Mouse (Mus musculus) E14TG2a.4 (cell line): ENCODE results near the gene Top2a.

Source experiments
- H3K27me3 ChIP-seq: 2 replicates; pipeline ENCODE4 v1.6.1; 2014; ENCODE audit warnings: low read length, control low read depth; ENCODE audit not compliant: insufficient read depth
- H3K36me3 ChIP-seq: 2 replicates; pipeline ENCODE4 v1.6.1; 2014; ENCODE audit warnings: low read length, control low read depth; ENCODE audit not compliant: insufficient read depth
- H3K4me1 ChIP-seq: replicated peaks from 2 replicates; pipeline ENCODE4 v1.6.1; 2014; ENCODE audit warnings: low read depth, low read length, control low read depth
- H3K4me3 ChIP-seq: replicated peaks from 2 replicates; pipeline ENCODE4 v1.5.1; 2014; ENCODE audit warnings: mild to moderate bottlenecking, low read length
- H3K9me3 ChIP-seq: 2 replicates; pipeline ENCODE4 v1.6.1; 2014; ENCODE audit warnings: low read length, control low read depth
- CTCF ChIP-seq: conservative IDR thresholded peaks from 2 replicates; pipeline ENCODE4 v1.5.1; 2014; ENCODE audit warnings: low read length
- NANOG ChIP-seq: IDR thresholded peaks from 2 replicates; pipeline ENCODE4 v1.6.1; 2014; ENCODE audit warnings: borderline replicate concordance, low read length, mixed read lengths
- POU5F1 ChIP-seq: IDR thresholded peaks from 2 replicates; pipeline ENCODE4 v1.6.1; 2014; ENCODE audit warnings: low read length, borderline replicate concordance

Gene Top2a

DNA sequence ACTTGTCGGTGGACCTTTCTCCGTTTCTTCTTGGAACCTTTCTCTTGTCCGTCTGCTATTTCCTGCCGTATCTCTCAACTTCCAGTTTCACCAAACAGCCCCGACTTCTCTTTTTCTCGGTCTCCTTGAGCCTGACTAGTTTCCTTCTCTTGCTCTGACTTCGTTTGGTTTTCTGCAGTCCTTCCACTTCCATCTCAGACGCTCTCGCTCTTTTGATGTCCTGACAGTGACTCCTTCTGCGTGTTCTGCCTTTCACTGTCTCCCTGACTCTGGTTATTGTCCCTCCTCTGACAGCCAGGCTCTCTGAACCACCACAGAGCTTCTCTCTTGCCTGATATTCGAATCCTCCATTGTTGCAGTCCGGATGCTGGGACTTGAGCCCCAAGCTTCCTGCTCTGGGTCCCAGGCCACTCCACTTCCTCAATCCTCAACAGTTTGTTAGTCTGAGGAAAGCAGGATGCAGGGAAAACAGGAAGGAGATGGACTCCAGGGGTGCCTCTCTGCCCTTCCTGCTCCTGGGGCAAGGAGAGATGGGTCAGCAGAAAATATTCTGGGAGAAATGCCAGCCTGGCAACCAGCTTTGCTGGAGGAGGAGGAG, 18.9 kb upstream of the Top2a start:
- 0 out of 2 replicates have a peak, but pooled peaks cover 3% of the 10 kb centered on the region for H3K9me3 ChIP-seq
- peaks cover 20% of the 10 kb centered on the region for H3K4me1 ChIP-seq
- peaks cover 63% of the 10 kb centered on the region for H3K27me3 ChIP-seq
- H3K4me3 ChIP-seq = no peak overlapping the region
- TF ChIP-seq POU5F1 (no peak), CTCF (no peak), NANOG (no peak)
- H3K36me3 ChIP-seq = no peaks in the 10 kb centered on the region

DNA sequence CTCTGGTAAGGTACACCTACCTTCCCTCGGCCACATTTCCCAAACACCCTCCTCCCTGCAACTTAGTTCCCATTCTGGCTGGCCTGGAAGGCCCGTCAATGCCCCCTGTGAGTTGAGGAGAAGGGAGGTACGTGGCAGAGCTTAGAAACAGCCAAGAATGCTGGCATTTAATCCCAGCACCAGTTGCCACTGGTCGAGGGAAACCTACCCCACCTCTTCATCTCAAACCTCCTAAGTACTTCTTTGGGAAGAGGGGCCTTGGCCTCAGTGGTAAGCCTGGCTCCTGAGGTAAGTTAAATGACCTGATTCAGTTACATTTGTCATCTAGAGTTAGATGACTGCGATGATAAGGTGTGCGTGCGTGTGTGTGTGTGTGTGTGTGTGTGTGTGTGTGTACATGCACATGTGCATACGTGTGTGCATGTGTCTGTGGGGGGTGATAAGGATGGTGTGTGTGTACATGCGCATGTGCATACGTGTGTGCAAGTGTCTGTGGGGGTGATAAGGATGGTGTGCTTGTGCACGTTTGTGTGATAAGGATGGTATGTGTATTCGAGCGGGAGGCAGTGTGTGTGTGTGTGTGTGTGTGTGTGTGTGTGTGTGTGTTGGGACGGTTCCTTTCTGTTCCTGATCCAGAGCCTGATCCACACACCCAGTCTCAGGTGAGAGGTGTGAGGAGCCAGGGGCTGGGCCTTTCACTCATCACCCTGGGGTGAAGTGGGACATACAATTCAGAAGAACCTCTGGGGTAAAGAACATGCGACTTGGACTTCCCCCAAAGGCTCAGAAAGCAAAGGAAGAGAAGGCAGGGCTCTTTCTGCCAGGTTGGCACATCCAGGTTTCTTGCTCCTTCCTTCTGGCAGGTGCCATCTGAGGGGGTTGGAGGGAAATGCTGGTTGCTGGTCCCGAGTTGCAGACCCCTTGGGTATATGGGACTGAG, 18.1 kb upstream of the Top2a start:
- TF ChIP-seq POU5F1 = no peak
- TF ChIP-seq CTCF = no peak
- TF ChIP-seq NANOG = no peak
- H3K27me3 ChIP-seq = peaks cover 59% of the 10 kb centered on the region
- H3K4me3 ChIP-seq = peak overlapping the region; percentile 82
- peaks cover 25% of the 10 kb centered on the region for H3K4me1 ChIP-seq
- H3K36me3 ChIP-seq = no peaks in the 10 kb centered on the region
- 0 out of 2 replicates have a peak, but pooled peaks cover 3% of the 10 kb centered on the region for H3K9me3 ChIP-seq

DNA sequence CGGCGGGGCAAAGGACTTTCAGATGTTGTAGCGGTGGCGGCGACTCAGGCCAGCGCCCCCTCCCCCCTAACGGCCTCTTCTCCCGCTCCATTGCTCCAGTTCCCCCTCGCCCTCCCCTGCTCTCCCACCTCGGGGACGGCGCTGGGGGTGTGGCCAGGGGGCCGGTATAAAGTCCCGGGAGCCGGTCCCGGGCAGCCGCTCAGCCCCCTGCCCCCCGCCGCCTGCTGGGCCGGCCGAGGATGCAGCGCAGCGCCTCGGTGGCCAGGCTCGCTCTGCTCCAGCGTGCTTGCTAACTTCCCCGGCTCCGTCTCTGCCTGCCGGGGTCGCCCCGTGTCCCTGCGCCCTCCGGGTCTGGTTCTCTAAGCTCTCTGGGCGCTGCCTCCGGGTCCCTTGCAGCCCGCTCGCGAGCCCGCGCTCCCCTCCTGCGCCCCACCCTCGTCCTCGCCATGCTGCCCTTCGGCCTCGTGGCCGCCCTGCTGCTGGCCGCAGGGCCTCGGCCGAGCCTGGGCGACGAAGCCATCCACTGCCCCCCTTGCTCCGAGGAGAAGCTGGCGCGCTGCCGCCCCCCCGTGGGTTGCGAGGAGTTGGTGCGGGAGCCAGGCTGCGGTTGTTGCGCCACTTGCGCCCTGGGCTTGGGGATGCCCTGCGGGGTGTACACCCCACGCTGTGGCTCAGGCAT, 17.2 kb upstream of the Top2a start, which contains the start of gene Igfbp4:
TSS of gene Igfbp4 (plus strand) at position 194 of the 679 bp plus-strand sequence.
- H3K27me3 ChIP-seq = peaks cover 59% of the 10 kb centered on the region
- TF ChIP-seq POU5F1 = no peak
- no peak for TF ChIP-seq CTCF
- no peak for TF ChIP-seq NANOG
- H3K4me3 ChIP-seq = peak within 1 kb of the TSS; percentile 82
- no peaks in the 10 kb centered on the region for H3K36me3 ChIP-seq
- 0 out of 2 replicates have a peak, but pooled peaks cover 3% of the 10 kb centered on the region for H3K9me3 ChIP-seq
- peaks cover 29% of the 10 kb centered on the region for H3K4me1 ChIP-seq

DNA sequence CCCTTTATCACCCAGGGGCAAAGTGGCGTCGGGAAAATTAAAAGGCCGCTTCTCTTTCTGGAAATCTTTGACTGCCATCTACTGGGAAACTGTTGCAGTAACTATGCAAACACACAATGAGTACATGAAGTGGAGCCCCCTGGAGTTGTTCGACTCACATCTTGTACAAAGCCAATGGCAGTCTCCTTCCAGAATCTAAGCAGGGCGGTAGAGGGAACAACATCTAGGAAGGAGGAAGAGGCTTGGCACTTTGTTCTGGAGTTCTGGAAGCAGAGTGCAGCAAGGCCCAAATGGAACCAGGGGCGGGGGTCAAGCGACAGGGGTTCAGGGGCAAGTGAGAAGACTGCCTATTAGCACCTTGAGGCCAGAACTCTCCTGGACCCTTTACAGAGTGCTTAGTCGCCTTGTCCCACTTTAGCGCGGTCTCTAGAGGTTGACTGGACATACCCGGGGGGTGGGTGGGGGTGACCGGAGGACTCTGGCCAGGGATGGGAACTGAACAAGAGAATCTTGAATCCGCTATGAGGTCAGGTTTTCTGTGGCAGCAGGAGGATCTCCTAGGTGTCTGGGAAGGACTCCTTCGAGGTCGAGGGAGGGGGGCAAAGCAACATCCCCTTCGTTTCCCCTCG, 16.5 kb upstream of the Top2a start:
- H3K4me3 ChIP-seq = peak overlapping the region; percentile 82
- H3K9me3 ChIP-seq = 0 out of 2 replicates have a peak, but pooled peaks cover 3% of the 10 kb centered on the region
- no peaks in the 10 kb centered on the region for H3K36me3 ChIP-seq
- no peak for TF ChIP-seq POU5F1
- peak; percentile 39 for TF ChIP-seq CTCF
- H3K4me1 ChIP-seq = peaks cover 33% of the 10 kb centered on the region
- peaks cover 53% of the 10 kb centered on the region for H3K27me3 ChIP-seq

DNA sequence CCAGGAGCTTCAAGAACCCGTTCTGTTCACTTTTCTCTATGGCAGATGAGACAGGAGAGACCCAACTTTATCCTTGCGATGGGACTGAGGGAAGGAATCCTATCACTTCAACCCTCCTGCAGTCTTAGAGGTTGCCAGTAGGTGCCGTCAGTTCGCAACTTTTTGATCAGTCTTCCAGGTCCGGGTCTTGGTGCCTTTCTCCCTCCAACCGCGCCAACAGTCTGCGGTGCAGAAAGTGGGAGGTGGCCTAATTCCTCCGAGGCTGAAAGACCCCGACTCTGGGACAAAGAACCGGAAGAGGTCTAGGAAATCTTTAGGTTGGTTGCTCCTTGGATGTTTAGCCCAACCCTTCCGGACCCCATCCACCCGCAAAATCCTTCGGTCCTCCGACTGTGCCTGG, 15.8 kb upstream of the Top2a start:
- Histone ChIP-seq H3K27me3 (peaks cover 49% of the 10 kb centered on the region), H3K36me3 (no peaks in the 10 kb centered on the region), H3K4me1 (peaks cover 34% of the 10 kb centered on the region), H3K9me3 (0 out of 2 replicates have a peak, but pooled peaks cover 3% of the 10 kb centered on the region), H3K4me3 (peak overlapping the region; percentile 82)
- TF ChIP-seq NANOG (no peak), CTCF (peak; percentile 64)

DNA sequence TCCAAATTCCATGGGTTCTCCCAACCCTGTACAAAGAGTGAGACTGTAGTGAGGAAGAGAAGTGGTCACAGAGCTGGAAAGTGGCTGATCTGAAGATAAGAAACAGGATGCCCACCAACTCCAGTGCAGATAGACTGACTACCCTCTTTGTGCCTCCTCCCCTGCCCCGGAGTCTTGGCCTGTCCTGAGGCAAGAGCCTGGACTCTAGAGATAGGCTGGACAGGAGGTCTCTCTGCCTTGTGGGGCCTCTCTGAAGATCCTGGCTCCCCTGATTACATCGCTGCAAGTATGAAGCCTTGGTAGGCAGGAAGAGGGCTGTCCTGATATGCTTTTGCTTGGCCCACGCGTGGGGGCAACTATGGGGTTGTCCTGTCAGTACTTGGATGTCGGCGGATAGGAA, 12.3 kb upstream of the Top2a start:
- Histone ChIP-seq H3K27me3 (peaks cover 21% of the 10 kb centered on the region), H3K4me1 (peaks cover 27% of the 10 kb centered on the region), H3K4me3 (no peak overlapping the region), H3K36me3 (no peaks in the 10 kb centered on the region), H3K9me3 (no peaks in the 10 kb centered on the region)
- TF ChIP-seq POU5F1 = no peak
- no peak for TF ChIP-seq CTCF
- TF ChIP-seq NANOG = no peak

DNA sequence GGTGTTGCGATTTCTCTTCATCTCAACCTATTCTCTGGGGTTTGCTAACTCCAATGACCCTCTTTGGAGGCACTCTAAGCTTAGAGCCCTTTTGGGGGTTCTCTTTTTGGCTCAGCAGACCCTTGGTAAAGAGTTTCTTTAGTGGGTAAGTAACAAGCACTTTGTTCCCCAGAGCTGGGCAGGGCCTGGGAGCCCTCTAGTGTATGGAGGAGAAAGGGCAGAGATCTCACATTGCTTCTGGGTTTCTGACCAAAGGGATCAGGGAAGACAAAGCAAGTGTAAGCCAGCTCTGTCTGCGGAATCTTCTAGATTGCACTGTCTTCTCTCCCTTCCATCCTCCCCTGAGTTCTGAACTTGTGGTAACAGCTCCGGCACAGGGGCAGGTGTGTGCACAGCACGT, 11.4 kb upstream of the Top2a start:
- Histone ChIP-seq H3K4me3 (no peak overlapping the region), H3K4me1 (peaks cover 21% of the 10 kb centered on the region), H3K27me3 (peaks cover 12% of the 10 kb centered on the region), H3K9me3 (no peaks in the 10 kb centered on the region), H3K36me3 (no peaks in the 10 kb centered on the region)
- TF ChIP-seq CTCF = no peak; the same call in 1 of the 2 replicates
